Mouse (Mus musculus): Measurements from ENCODE around the gene Bloc1s2.

DNA sequence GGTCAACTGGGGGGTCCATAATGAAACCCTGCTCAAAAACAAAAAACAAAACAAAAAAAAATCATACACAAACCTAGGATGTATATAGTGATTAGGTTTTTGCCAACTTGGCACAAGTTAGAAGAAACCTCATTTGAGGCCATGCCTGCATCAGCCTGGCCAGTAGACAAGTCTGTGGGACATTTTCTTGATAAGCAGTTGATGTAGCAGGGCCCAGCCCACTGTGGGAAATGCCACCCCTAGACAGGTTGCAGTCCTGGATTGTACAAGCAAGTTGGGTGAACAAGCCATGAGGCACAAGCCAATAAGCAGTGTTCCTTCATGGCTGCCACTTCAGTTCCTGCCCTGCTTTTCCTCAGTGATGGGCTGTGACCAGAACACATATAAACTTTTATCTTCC lies 45.4 kb downstream of the Bloc1s2 start:
- TF ChIP-seq POLR2A (IDR thresholded peaks at IDR 0.05; ENCODE audit: control insufficient read depth, low read depth, low read length) (no peak), CTCF (IDR thresholded peaks at IDR 0.05; ENCODE audit: control insufficient read depth, insufficient read depth, insufficient replicate concordance, low read depth, low read length) (no peak)
